Mouse (Mus musculus) right cerebral cortex, postnatal 25 days (tissue): Measurements from ENCODE around the gene Tfrc.
A peak's percentile ranks its signal among the peaks of the same experiment; 100 is the strongest.

ENCODE experiments used
- DNase-seq: peaks from one replicate; pipeline ENCODE4 v3.0.0; 2022

Tfrc gene

GRCm38 (mm10) chr16:32650974-32651618 is 42.4 kb downstream of the Tfrc start:
- no peak for DNase-seq

- DNase-seq: no peak
Measured at GRCm38 (mm10) chr16:32654071-32654733, 45.5 kb downstream of the Tfrc start.

GRCm38 (mm10) chr16:32655534-32655933 is 46.8 kb downstream of the Tfrc start:
- no peak for DNase-seq

GRCm38 (mm10) chr16:32656321-32656720 is 47.6 kb downstream of the Tfrc start:
- DNase-seq: no peak

- no peak for DNase-seq
Measured at GRCm38 (mm10) chr16:32656794-32657193, 48.1 kb downstream of the Tfrc start.

- DNase-seq: no peak
Measured at GRCm38 (mm10) chr16:32657498-32658250, 49.0 kb downstream of the Tfrc start.

- peak; percentile 67 for DNase-seq
Measured at GRCm38 (mm10) chr16:32658743-32659171, 50.0 kb downstream of the Tfrc start.

- DNase-seq: peak; percentile 70
Measured at GRCm38 (mm10) chr16:32659385-32659784, 50.7 kb downstream of the Tfrc start.

- no peak for DNase-seq
Measured at GRCm38 (mm10) chr16:32660095-32660494, 51.4 kb downstream of the Tfrc start.

- DNase-seq: peak; percentile 56
Measured at GRCm38 (mm10) chr16:32660557-32661321, 52.0 kb downstream of the Tfrc start.

GRCm38 (mm10) chr16:32661493-32661921 is 52.8 kb downstream of the Tfrc start:
- no peak for DNase-seq

- no peak for DNase-seq
Measured at GRCm38 (mm10) chr16:32662372-32662771, 53.7 kb downstream of the Tfrc start.

- no peak for DNase-seq
Measured at GRCm38 (mm10) chr16:32663231-32663858, 54.6 kb downstream of the Tfrc start.

- DNase-seq: no peak
Measured at GRCm38 (mm10) chr16:32664211-32664610, 55.5 kb downstream of the Tfrc start.

- DNase-seq: no peak
Measured at GRCm38 (mm10) chr16:32665851-32666665, 57.3 kb downstream of the Tfrc start.

GRCm38 (mm10) chr16:32666671-32667551 is 58.2 kb downstream of the Tfrc start:
- DNase-seq: no peak

- DNase-seq: no peak
Measured at GRCm38 (mm10) chr16:32667552-32667872, 58.8 kb downstream of the Tfrc start.

- no peak for DNase-seq
Measured at GRCm38 (mm10) chr16:32668030-32668429, 59.3 kb downstream of the Tfrc start.

GRCm38 (mm10) chr16:32668472-32668871 is 59.8 kb downstream of the Tfrc start:
- DNase-seq: no peak

- DNase-seq: no peak
Measured at GRCm38 (mm10) chr16:32669243-32669642, 60.5 kb downstream of the Tfrc start.
